Mouse (Mus musculus) left cerebral cortex, postnatal 14 days (tissue): ENCODE results near the gene Ccdc173. TPM values are rescaled to one million over a fixed set of nuclear protein-coding genes. Genes with fewer than 3 reads are reported as not detected.

Source experiments
- total RNA-seq, 2 experiments: library from RNA; stranded (reverse); gene quantifications; 2 replicates each; pipeline ENCODE4 v1.2.3; 2021

The Ccdc173 gene
- total RNA-seq, 2 experiments from 2014 or later: 2.2 to 2.4 TPM

Other genes with a start within 250 kb of the Ccdc173 start
- gene Lrp2, start 203.5 kb downstream of the Ccdc173 start, total RNA-seq: under 1 TPM; 0.09 to 0.17 TPM
- gene Bbs5, start 142.4 kb downstream of the Ccdc173 start, total RNA-seq: 10 to 100 TPM; 25.9 to 29.4 TPM
- 1 to 10 TPM; 1.6 to 1.9 TPM for gene Klhl41, start 119.5 kb downstream of the Ccdc173 start, total RNA-seq
- 10 to 100 TPM; 16.1 to 17.2 TPM for gene Fastkd1, start 76.1 kb downstream of the Ccdc173 start, total RNA-seq
- gene Ppig, start 67.0 kb downstream of the Ccdc173 start, total RNA-seq: 10 to 100 TPM; 53.0 to 54.3 TPM
- 10 to 100 TPM; 19.2 to 23.0 TPM for gene Phospho2, start within 50 bp of the Ccdc173 start, total RNA-seq
- 100 to 1,000 TPM in 1 of 2 experiments, 10 to 100 TPM in 1; 92.7 to 102 TPM for gene Klhl23, start 32.4 kb upstream of the Ccdc173 start, total RNA-seq
- 100 to 1,000 TPM; 121 to 139 TPM for gene Ssb, start 72.0 kb upstream of the Ccdc173 start, total RNA-seq
- 10 to 100 TPM in 1 of 2 experiments, 1 to 10 TPM in 1; 9.7 to 15.7 TPM for gene Mettl5, start 96.0 kb upstream of the Ccdc173 start, total RNA-seq
- 100 to 1,000 TPM; 142 to 153 TPM for gene Ubr3, start 107.7 kb upstream of the Ccdc173 start, total RNA-seq
- 1 to 10 TPM; 1.0 to 1.1 TPM for gene Myo3b, start 249.6 kb upstream of the Ccdc173 start, total RNA-seq